Mouse (Mus musculus) MEL (cell line): ENCODE results near the gene Cttnbp2. TPM values are rescaled to one million over a fixed set of nuclear protein-coding genes. Genes with fewer than 3 reads are reported as not detected.

Source experiments
- DNase-seq: peaks from one replicate; pipeline ENCODE4 v3.0.0; 2011; ENCODE audit warnings: low read depth, low spot score
- H3K27ac ChIP-seq: 2 replicates; pipeline ENCODE4 v1.5.1; 2012; ENCODE audit warnings: low read depth, mild to moderate bottlenecking, control low read depth, low read length, moderate library complexity; ENCODE audit not compliant: control insufficient read depth
- H3K27me3 ChIP-seq, 2 experiments: fragments of 150-350 bp in 1 of 2; sonication (generic) in 1 of 2; 2 replicates each; pipeline ENCODE4 v1.6.1; 2012; ENCODE audit warnings: low read length in 2 of 2, mild to moderate bottlenecking in 2 of 2, improper control_type of control experiment in 1 of 2, moderate library complexity in 1 of 2; ENCODE audit not compliant: insufficient read depth in 2 of 2, control insufficient read depth in 1 of 2
- H3K36me3 ChIP-seq, 2 experiments: 2 replicates each; pipeline ENCODE4 v1.6.1; 2012 to 2014; ENCODE audit warnings: low read length in 2 of 2, improper control_type of control experiment in 1 of 2, inconsistent platforms in 1 of 2, mild to moderate bottlenecking in 1 of 2; ENCODE audit not compliant: insufficient read depth in 2 of 2, control insufficient read depth in 1 of 2
- H3K4me1 ChIP-seq, 2 experiments: fragments of 150-350 bp in 1 of 2; sonication (generic) in 1 of 2; 2 replicates each; pipeline ENCODE4 v1.6.1; 2012; ENCODE audit warnings: low read length in 2 of 2, improper control_type of control experiment in 1 of 2, mild to moderate bottlenecking in 1 of 2; ENCODE audit not compliant: insufficient read depth in 2 of 2, control insufficient read depth in 1 of 2
- H3K4me3 ChIP-seq, 2 experiments: fragments of 150-350 bp in 1 of 2; sonication (generic) in 1 of 2; 2 replicates each; pipeline ENCODE4 v1.5.1; 2012; ENCODE audit warnings: low read depth in 2 of 2, low read length in 2 of 2, mild to moderate bottlenecking in 2 of 2, moderate library complexity in 2 of 2, control low read depth in 1 of 2, improper control_type of control experiment in 1 of 2; ENCODE audit not compliant: control insufficient read depth in 1 of 2, insufficient read depth in 1 of 2
- H3K79me2 ChIP-seq: 2 replicates; pipeline ENCODE4 v1.6.1; 2012; ENCODE audit warnings: mild to moderate bottlenecking, low read length, moderate library complexity; ENCODE audit not compliant: control insufficient read depth, poor library complexity, insufficient read depth
- H3K9ac ChIP-seq: 2 replicates; pipeline ENCODE4 v1.6.1; 2012; ENCODE audit warnings: low read depth, mild to moderate bottlenecking, control low read depth, low read length, moderate library complexity; ENCODE audit not compliant: control insufficient read depth, poor library complexity, severe bottlenecking
- H3K9me3 ChIP-seq: fragments of 150-350 bp; sonication (generic); replicated peaks from 2 replicates; pipeline ENCODE4 v1.6.1; 2012; ENCODE audit warnings: mild to moderate bottlenecking, low read length, improper control_type of control experiment, moderate library complexity; ENCODE audit not compliant: insufficient read depth
- BHLHE40 ChIP-seq: IDR thresholded peaks from 2 replicates; pipeline ENCODE4 v1.6.1; 2012; ENCODE audit warnings: low read depth, mild to moderate bottlenecking, inconsistent platforms, low read length, improper control_type of control experiment, borderline replicate concordance
- CHD1 ChIP-seq: IDR thresholded peaks from 2 replicates; pipeline ENCODE4 v1.6.1; 2012; ENCODE audit warnings: low read depth, mild to moderate bottlenecking, inconsistent platforms, low read length, improper control_type of control experiment
- CHD2 ChIP-seq: IDR thresholded peaks from 2 replicates; pipeline ENCODE4 v1.6.1; 2011; ENCODE audit warnings: low read length, improper control_type of control experiment
- CTCF ChIP-seq, 3 experiments: IDR thresholded peaks in 2 of 3; conservative IDR thresholded peaks in 1 of 3; 2 replicates each; pipeline ENCODE4 v1.5.1; 2011 to 2012; ENCODE audit warnings: low read length in 3 of 3, low read depth in 2 of 3, mild to moderate bottlenecking in 2 of 3, improper control_type of control experiment in 1 of 3, inconsistent platforms in 1 of 3, mixed read lengths in 1 of 3, moderate library complexity in 1 of 3; ENCODE audit not compliant: control insufficient read depth in 1 of 3, insufficient read depth in 1 of 3, poor library complexity in 1 of 3, severe bottlenecking in 1 of 3
- E2F4 ChIP-seq: IDR thresholded peaks from 2 replicates; pipeline ENCODE4 v1.6.1; 2011; ENCODE audit warnings: low read depth, low read length, improper control_type of control experiment, borderline replicate concordance
- ELF1 ChIP-seq: IDR thresholded peaks from 2 replicates; pipeline ENCODE4 v1.6.1; 2014; ENCODE audit warnings: low read depth, mild to moderate bottlenecking, inconsistent platforms, low read length, improper control_type of control experiment, moderate library complexity
- ETS1 ChIP-seq: IDR thresholded peaks from 2 replicates; pipeline ENCODE4 v1.6.1; 2012; ENCODE audit warnings: low read depth, mild to moderate bottlenecking, inconsistent platforms, low read length, improper control_type of control experiment, moderate library complexity
- GATA1 ChIP-seq: IDR thresholded peaks from 2 replicates; pipeline ENCODE4 v1.6.1; 2011; ENCODE audit warnings: low read depth, low read length, improper control_type of control experiment
- JUND ChIP-seq: IDR thresholded peaks from 2 replicates; pipeline ENCODE4 v1.6.1; 2011; ENCODE audit warnings: low read depth, mild to moderate bottlenecking, improper control_type of control experiment, low read length
- MAFK ChIP-seq: IDR thresholded peaks from 2 replicates; pipeline ENCODE4 v1.6.1; 2011; ENCODE audit warnings: low read depth, mild to moderate bottlenecking, low read length, improper control_type of control experiment, borderline replicate concordance
- MAZ ChIP-seq: IDR thresholded peaks from 2 replicates; pipeline ENCODE4 v1.6.1; 2012; ENCODE audit warnings: low read depth, mild to moderate bottlenecking, inconsistent platforms, low read length, improper control_type of control experiment
- MYB ChIP-seq: IDR thresholded peaks from 2 replicates; pipeline ENCODE4 v1.6.1; 2011; ENCODE audit warnings: mild to moderate bottlenecking, low read depth, low read length, improper control_type of control experiment
- NELFE ChIP-seq: IDR thresholded peaks from 2 replicates; pipeline ENCODE4 v1.6.1; 2011; ENCODE audit warnings: low read depth, low read length, improper control_type of control experiment
- NRF1 ChIP-seq: IDR thresholded peaks from 2 replicates; pipeline ENCODE4 v1.6.1; 2014; ENCODE audit warnings: low read depth, mild to moderate bottlenecking, inconsistent platforms, low read length, improper control_type of control experiment, moderate library complexity; ENCODE audit not compliant: poor library complexity, insufficient read depth, severe bottlenecking
- POLR2A ChIP-seq, 2 experiments: IDR thresholded peaks; 2 replicates each; pipeline ENCODE4 v1.6.1; 2011 to 2012; ENCODE audit warnings: low read length in 2 of 2, mild to moderate bottlenecking in 2 of 2, control low read depth in 1 of 2, improper control_type of control experiment in 1 of 2, low read depth in 1 of 2, moderate library complexity in 1 of 2; ENCODE audit not compliant: control insufficient read depth in 1 of 2, insufficient read depth in 1 of 2, poor library complexity in 1 of 2
- POLR2AphosphoS2 ChIP-seq: IDR thresholded peaks from 2 replicates; pipeline ENCODE4 v1.6.1; 2011; ENCODE audit warnings: low read length, improper control_type of control experiment
- POLR2AphosphoS5 ChIP-seq: IDR thresholded peaks from 2 replicates; pipeline ENCODE4 v1.6.1; 2012; ENCODE audit warnings: low read depth, borderline replicate concordance, mild to moderate bottlenecking, inconsistent platforms, low read length, moderate library complexity, mixed read lengths
- RAD21 ChIP-seq: IDR thresholded peaks from 2 replicates; pipeline ENCODE4 v1.6.1; 2011; ENCODE audit warnings: mild to moderate bottlenecking, low read depth, low read length, improper control_type of control experiment
- SIN3A ChIP-seq: IDR thresholded peaks from 2 replicates; pipeline ENCODE4 v1.6.1; 2012; ENCODE audit warnings: low read length, improper control_type of control experiment, inconsistent platforms
- SMC3 ChIP-seq: IDR thresholded peaks from 2 replicates; pipeline ENCODE4 v1.6.1; 2011; ENCODE audit warnings: low read depth, low read length, improper control_type of control experiment
- TAL1 ChIP-seq: IDR thresholded peaks from 2 replicates; pipeline ENCODE4 v1.6.1; 2012; ENCODE audit warnings: mild to moderate bottlenecking, inconsistent platforms, low read length, moderate library complexity, mixed read lengths
- TCF12 ChIP-seq: IDR thresholded peaks from 2 replicates; pipeline ENCODE4 v1.6.1; 2014; ENCODE audit warnings: low read depth, mild to moderate bottlenecking, inconsistent platforms, low read length, improper control_type of control experiment, moderate library complexity
- UBTF ChIP-seq: IDR thresholded peaks from 2 replicates; pipeline ENCODE4 v1.6.1; 2012; ENCODE audit warnings: low read depth, mild to moderate bottlenecking, inconsistent platforms, low read length, improper control_type of control experiment, moderate library complexity, borderline replicate concordance; ENCODE audit not compliant: insufficient read depth
- USF1 ChIP-seq: IDR thresholded peaks from 2 replicates; pipeline ENCODE4 v1.6.1; 2014; ENCODE audit warnings: low read depth, mild to moderate bottlenecking, inconsistent platforms, low read length, improper control_type of control experiment, moderate library complexity
- USF2 ChIP-seq, 2 experiments: IDR thresholded peaks; 2 replicates each; pipeline ENCODE4 v1.6.1; 2011 to 2012; ENCODE audit warnings: improper control_type of control experiment in 2 of 2, low read length in 2 of 2, borderline replicate concordance in 1 of 2, inconsistent platforms in 1 of 2, low read depth in 1 of 2, mild to moderate bottlenecking in 1 of 2; ENCODE audit not compliant: insufficient read depth in 1 of 2
- ZC3H11A ChIP-seq: IDR thresholded peaks from 2 replicates; pipeline ENCODE4 v1.6.1; 2012; ENCODE audit warnings: low read depth, mild to moderate bottlenecking, inconsistent platforms, low read length, improper control_type of control experiment
- ZKSCAN1 ChIP-seq: IDR thresholded peaks from 2 replicates; pipeline ENCODE4 v1.6.1; 2012; ENCODE audit warnings: low read depth, mild to moderate bottlenecking, inconsistent platforms, low read length, improper control_type of control experiment, moderate library complexity
- polyA plus RNA-seq, 2 experiments: library from polyadenylated mRNA; stranded (reverse) in 1 of 2; unstranded in 1 of 2; fragments of >175 nt in 1 of 2; fragments of >200 nt in 1 of 2; gene quantifications; 2 replicates each; pipeline versions ENCODE4 v1.2.1 to v1.2.4; 2012; ENCODE audit warnings: low replicate concordance in 2 of 2, low read depth in 1 of 2; ENCODE audit not compliant: insufficient read length in 2 of 2, insufficient read depth in 1 of 2, missing spikeins in 1 of 2
- total RNA-seq: library from RNA; depleted of rRNA; stranded (reverse); fragments of 300-350 nt; gene quantifications from 2 replicates; pipeline ENCODE4 v1.2.3, GENCODE M21; 2012

Gene Cttnbp2
- total and polyA plus RNA-seq, 3 experiments: 0.77 to 1.2 TPM; not detected in 1

GRCm38 (mm10) chr6:18474541-18474940 is 40.1 kb downstream of the Cttnbp2 start:
- Histone ChIP-seq H3K36me3 (no peaks in the 10 kb centered on the region), H3K79me2 (no peaks in the 10 kb centered on the region), H3K9ac (no peak overlapping the region), H3K27me3 (no peaks in the 10 kb centered on the region; a peak in 3 of 4 replicates), H3K4me3 (no peak overlapping the region), H3K9me3 (no peaks in the 10 kb centered on the region), H3K4me1 (no peaks in the 10 kb centered on the region), H3K27ac (no peak overlapping the region)
- DNase-seq: no peak
- TF ChIP-seq GATA1 (no peak), MAZ (no peak), RAD21 (no peak), E2F4 (no peak), POLR2AphosphoS5 (no peak), CTCF (IDR thresholded peaks at IDR 0.05 in 2 of 3, conservative IDR thresholded peaks at IDR 0.05 in 1 of 3; ENCODE audit: control insufficient read depth in 1 of 3, insufficient read depth in 1 of 3, low read depth in 2 of 3, low read length in 3 of 3, poor library complexity in 1 of 3, severe bottlenecking in 1 of 3) (no peak), SIN3A (no peak), MYB (no peak), JUND (no peak), UBTF (no peak), TAL1 (no peak), BHLHE40 (no peak), CHD1 (no peak), ELF1 (no peak), SMC3 (no peak), ZC3H11A (no peak), ETS1 (no peak), USF2 (IDR thresholded peaks at IDR 0.05; ENCODE audit: borderline replicate concordance in 1 of 2, insufficient read depth in 1 of 2, low read depth in 1 of 2, low read length in 2 of 2) (no peak), POLR2A (IDR thresholded peaks at IDR 0.05; ENCODE audit: control insufficient read depth in 1 of 2, insufficient read depth in 1 of 2, low read depth in 1 of 2, low read length in 2 of 2, poor library complexity in 1 of 2) (no peak)

DNA sequence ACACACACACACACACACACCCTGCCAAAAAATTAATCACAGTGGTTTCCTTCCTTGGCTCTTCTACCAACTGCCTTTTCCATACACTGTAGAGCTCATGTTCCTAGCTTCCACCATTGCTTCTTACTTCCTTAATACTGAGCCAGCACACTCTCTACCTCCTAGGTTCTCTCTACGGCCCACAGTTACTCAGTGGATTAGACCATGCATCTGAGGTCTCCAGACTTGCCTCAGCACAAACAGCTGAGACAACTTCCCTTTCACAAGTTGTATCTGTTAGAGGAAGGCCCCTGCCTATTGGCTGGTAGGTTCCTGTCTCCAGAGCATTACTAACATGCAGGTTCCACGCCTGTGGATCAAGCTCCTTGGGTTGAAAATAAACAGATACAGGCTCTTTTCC is 45.4 kb downstream of the Cttnbp2 start:
- Histone ChIP-seq H3K9me3 (no peaks in the 10 kb centered on the region), H3K27me3 (peaks cover 0 to 3% of the 10 kb centered on the region in 2 experiments; a peak in 3 of 4 replicates)
- TF ChIP-seq JUND (no peak), TAL1 (no peak), POLR2AphosphoS5 (no peak), TCF12 (no peak), CHD2 (no peak), ETS1 (no peak), ZKSCAN1 (no peak), ZC3H11A (no peak), USF1 (no peak), BHLHE40 (no peak), GATA1 (no peak), NELFE (no peak), ELF1 (no peak), MAFK (no peak), RAD21 (no peak), POLR2A (IDR thresholded peaks at IDR 0.05; ENCODE audit: control insufficient read depth in 1 of 2, insufficient read depth in 1 of 2, low read depth in 1 of 2, low read length in 2 of 2, poor library complexity in 1 of 2) (no peak), NRF1 (no peak), SIN3A (no peak), POLR2AphosphoS2 (no peak)

More for the DNA sequence above, 45.4 kb downstream of the Cttnbp2 start:
- Histone ChIP-seq H3K27ac (no peak overlapping the region), H3K4me1 (no peaks in the 10 kb centered on the region), H3K36me3 (no peaks in the 10 kb centered on the region), H3K9ac (no peak overlapping the region), H3K79me2 (no peaks in the 10 kb centered on the region), H3K4me3 (no peak overlapping the region)
- peak; percentile 62 for DNase-seq
